Mouse (Mus musculus): ENCODE data around the gene Amh. TPM values are rescaled to one million over a fixed set of nuclear protein-coding genes. Genes with fewer than 3 reads are reported as not detected.

Amh gene
- 0.81 TPM in 1 of 2 replicates, not detected in the other for total RNA-seq (2017)

GRCm38 (mm10) chr10:80804916-80805315 is at the start of gene Amh:
TSS of gene Amh (plus strand) at chr10:80805243.
- no peak for ATAC-seq (ENCODE audit: extremely low read depth, insufficient number of reproducible peaks, low FRiP score, poor library complexity, severe bottlenecking)

DNA sequence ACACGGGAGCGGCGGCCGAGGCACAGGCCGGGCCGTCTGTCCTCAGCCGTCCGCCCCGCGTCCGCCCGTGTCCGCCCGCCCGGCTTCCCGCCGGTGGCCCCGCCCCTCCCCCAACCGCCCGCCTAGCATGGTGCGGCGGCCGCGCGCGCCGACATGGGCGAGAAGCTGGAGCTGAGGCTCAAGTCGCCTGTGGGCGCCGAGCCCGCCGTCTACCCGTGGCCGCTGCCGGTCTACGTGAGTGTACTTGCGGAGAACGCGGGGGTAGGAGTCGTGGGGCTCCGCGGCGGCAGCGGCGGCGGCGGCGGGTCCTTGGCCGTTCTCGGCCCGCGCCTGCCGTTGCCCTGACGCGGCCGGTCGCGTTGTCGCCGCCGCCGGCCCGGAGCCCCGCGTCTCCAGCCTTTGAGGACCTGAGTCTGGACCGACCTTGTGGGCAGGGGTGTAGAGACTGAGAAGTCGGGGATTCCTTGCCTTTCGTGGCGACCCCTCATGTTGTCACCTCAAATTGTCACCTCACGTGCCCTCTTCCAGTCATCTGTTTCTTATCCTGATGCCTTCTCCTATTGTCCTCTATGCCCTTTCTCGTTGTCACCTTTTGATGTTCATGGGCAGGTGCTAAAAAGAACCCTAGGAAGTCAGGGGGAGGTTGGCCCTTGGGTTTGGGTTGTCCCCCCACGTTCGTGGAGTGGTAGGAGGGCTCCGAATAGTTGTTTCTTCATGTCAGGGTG is 49.6 kb upstream of the Amh start:
- ATAC-seq (ENCODE audit: extremely low read depth, insufficient number of reproducible peaks, low FRiP score, poor library complexity, severe bottlenecking) = no peak

GRCm38 (mm10) chr10:80756099-80756498 is 48.9 kb upstream of the Amh start:
- ATAC-seq (ENCODE audit: extremely low read depth, insufficient number of reproducible peaks, low FRiP score, poor library complexity, severe bottlenecking) = no peak

- ATAC-seq (ENCODE audit: extremely low read depth, insufficient number of reproducible peaks, low FRiP score, poor library complexity, severe bottlenecking) = no peak
Measured at GRCm38 (mm10) chr10:80756509-80756908, 48.5 kb upstream of the Amh start.

GRCm38 (mm10) chr10:80756967-80757366 is 48.1 kb upstream of the Amh start:
- no peak for ATAC-seq (ENCODE audit: extremely low read depth, insufficient number of reproducible peaks, low FRiP score, poor library complexity, severe bottlenecking)

DNA sequence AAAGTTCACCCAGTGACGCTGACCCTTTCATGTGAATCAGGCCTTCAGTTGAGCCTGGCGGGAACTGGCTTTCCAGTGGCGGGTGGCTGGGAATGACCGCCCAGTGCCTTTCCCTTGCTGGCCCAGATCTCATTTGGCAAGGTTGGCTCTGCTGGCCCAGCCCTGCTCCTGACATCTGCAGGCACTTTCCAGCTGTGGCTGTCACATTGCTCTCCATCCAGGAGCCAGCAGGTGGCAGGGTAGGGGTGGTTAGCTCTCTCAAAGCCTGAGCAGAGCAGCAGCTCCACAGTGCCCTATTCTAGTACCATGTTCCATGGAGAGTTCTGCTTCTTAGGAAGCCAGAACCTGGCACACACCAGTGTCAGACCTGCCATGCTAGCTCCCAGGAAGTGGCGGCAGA is 47.3 kb upstream of the Amh start:
- peak; percentile 43; the same call in 1 of the 2 replicates for ATAC-seq (ENCODE audit: extremely low read depth, insufficient number of reproducible peaks, low FRiP score, poor library complexity, severe bottlenecking)

- no peak for ATAC-seq (ENCODE audit: extremely low read depth, insufficient number of reproducible peaks, low FRiP score, poor library complexity, severe bottlenecking)
Measured at GRCm38 (mm10) chr10:80758651-80759050, 46.4 kb upstream of the Amh start.

DNA sequence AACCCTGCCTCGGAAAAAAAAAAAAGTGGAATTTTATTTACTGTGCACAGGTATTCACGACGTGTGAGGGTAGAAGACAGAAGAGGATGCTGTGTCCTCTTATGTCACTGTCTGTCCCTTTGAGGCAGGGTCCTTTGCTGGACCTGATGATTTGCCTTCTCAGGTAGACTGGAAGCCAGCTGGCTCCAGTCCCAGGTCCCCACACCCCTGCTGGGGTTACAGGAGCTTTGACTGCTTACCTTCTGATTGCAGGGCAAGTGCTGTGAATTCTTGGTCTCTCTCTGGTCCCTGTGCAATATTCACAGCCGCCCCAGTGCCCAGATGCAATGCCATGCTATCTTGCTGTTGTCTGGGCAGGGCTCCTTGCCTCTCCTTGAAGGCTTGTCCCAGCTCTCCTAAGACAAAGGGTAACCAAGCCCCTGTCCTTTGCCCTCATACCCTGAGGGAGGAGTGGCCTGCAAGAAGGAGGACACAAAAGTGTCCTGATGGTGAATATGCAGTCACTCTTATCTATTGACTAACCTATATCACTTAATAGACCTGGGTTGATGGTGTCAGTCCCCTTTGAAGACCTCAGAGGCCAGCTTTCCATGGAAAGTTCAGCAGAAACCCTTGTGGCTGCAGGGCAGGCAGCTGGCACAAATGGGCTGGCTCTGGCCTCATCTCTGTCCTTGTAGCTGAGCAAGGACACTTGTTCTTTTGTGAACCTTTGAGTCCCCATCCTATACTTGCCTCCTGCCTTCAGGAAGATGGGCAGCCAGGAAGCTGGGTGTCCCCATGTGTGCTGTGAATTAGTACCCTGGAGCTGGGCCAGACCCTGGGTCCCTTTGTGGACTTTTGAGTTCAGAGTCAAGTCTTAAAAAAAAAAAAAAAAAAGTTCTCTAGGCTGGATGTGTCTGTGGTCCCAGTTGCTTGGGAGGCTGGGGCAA is 44.2 kb upstream of the Amh start:
- ATAC-seq (ENCODE audit: extremely low read depth, insufficient number of reproducible peaks, low FRiP score, poor library complexity, severe bottlenecking) = no peak

DNA sequence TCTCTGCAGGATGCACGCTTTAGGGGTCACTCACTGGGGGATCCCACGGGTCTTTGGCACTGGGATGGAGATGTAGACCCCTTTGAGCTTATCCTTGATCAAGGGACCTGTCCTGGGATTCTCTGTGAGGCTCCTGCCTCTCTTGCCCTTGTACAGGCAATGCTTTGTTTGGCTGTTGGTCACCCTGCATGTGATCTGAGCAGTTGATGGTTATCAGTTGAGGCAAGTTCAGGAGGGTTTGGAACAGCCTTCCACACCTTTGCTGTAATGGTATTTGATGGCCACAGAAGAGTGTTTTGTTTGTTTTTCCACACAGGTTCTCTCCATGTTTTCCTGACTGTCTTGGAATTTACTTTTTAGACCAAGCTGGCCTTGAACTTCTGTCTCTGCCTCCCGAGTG is 43.2 kb upstream of the Amh start:
- ATAC-seq (ENCODE audit: extremely low read depth, insufficient number of reproducible peaks, low FRiP score, poor library complexity, severe bottlenecking) = no peak

DNA sequence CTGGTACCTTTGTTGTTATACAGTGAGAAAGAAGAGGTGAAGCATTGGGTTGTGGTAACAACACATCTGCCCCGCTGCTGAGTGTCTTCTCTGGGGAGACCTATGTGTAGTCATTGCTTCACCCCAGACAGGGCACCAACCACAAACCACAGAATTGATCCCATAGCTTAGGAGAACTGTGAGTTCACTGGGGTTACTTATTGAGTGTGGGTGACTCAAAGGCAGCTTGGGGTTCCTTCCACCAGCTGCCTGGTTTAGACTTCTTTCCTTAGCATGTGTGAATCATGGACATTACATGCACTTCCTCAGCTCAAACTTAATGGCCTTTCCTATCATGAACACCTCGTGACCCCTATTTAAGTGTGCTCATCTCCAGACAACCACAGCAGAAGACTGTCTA is 41.5 kb upstream of the Amh start:
- peak; percentile 22; the same call in 1 of the 2 replicates for ATAC-seq (ENCODE audit: extremely low read depth, insufficient number of reproducible peaks, low FRiP score, poor library complexity, severe bottlenecking)

- ATAC-seq (ENCODE audit: extremely low read depth, insufficient number of reproducible peaks, low FRiP score, poor library complexity, severe bottlenecking) = no peak
Measured at GRCm38 (mm10) chr10:80765746-80766145, 39.3 kb upstream of the Amh start.

GRCm38 (mm10) chr10:80766161-80766815 is 38.8 kb upstream of the Amh start:
- ATAC-seq (ENCODE audit: extremely low read depth, insufficient number of reproducible peaks, low FRiP score, poor library complexity, severe bottlenecking) = no peak

DNA sequence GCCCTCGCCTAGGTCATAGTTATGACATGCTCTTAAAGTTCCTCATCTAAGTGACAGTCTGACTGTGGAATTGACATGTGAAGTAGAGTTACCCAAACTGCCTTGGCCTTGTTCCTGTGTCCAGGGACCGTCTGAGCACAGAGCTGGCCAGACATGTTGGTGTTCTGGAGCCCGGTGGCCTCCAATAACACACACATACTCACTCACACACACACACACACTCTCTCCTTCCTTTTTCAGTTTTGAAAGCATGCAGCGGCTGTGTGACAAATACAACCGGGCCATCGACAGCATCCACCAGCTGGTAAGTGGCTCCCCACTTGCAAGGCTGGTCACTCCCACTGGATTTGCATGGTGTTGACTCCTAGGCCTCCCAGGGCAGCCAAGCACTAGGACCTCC is 36.7 kb upstream of the Amh start:
- no peak for ATAC-seq (ENCODE audit: extremely low read depth, insufficient number of reproducible peaks, low FRiP score, poor library complexity, severe bottlenecking)

DNA sequence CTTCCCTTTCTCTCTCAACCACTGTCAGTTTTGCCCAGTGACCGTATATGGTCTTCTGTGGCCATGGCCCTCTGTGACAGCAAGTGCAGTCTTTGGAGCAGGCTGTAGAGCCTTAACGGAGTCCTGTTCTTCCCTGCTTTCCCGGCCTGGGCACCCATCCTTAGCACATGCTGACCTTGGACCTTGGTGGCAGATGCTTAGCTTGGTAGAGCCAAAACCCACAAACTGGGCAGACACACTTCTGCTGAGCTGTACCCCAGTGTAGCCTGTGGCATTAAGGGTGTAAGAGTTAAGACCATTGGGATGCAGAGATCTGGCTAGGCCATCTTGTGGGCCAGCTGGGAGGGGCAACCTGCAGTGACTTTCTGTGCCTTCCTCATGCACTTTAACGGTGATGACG is 31.2 kb upstream of the Amh start:
- no peak for ATAC-seq (ENCODE audit: extremely low read depth, insufficient number of reproducible peaks, low FRiP score, poor library complexity, severe bottlenecking)

GRCm38 (mm10) chr10:80774549-80774948 is 30.5 kb upstream of the Amh start:
- ATAC-seq (ENCODE audit: extremely low read depth, insufficient number of reproducible peaks, low FRiP score, poor library complexity, severe bottlenecking) = peak; percentile 69

DNA sequence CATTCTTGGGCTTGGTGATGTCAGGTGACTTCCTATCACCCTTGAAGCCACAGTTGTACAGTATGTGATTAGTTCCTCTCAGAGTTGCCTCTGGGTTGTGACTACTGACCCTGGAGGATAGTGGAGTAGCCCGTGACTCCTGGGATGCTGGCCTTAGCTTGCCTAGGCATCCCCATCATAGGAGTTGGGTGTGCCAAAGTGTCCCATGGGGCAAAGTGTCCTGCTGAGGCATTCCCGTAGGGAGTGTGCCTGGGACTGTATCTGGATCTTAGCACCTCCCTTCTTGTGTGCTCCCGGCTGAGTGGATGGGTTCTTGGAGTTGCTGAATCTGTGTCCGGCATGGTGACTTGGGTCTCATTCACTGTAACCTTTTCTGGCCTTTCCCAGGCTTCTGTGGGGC is 30.1 kb upstream of the Amh start:
- ATAC-seq (ENCODE audit: extremely low read depth, insufficient number of reproducible peaks, low FRiP score, poor library complexity, severe bottlenecking) = no peak

- no peak for ATAC-seq (ENCODE audit: extremely low read depth, insufficient number of reproducible peaks, low FRiP score, poor library complexity, severe bottlenecking)
Measured at GRCm38 (mm10) chr10:80775731-80776130, 29.3 kb upstream of the Amh start.

- no peak for ATAC-seq (ENCODE audit: extremely low read depth, insufficient number of reproducible peaks, low FRiP score, poor library complexity, severe bottlenecking)
Measured at GRCm38 (mm10) chr10:80776358-80776869, 28.6 kb upstream of the Amh start.

DNA sequence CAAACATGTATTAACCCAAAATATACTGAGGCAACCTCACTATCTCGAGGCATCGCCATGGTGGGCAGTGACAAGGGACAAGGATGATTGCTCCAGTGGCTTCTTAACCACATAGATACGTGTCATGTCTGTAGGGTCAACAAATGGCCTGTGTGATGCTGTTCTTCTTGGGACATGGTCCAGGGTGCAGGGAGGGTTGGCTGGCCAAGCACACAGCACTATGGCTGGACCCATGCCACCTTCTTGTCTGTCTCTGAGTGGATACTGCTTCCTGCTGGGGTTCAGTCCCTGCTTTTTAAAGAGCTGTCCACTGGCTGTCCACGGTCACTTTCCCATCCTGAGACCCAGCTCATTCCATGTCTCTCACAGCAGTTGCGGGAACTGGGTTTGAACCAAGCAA is 27.9 kb upstream of the Amh start:
- no peak for ATAC-seq (ENCODE audit: extremely low read depth, insufficient number of reproducible peaks, low FRiP score, poor library complexity, severe bottlenecking)

Data from neutrophil, adult 5-6 weeks (primary cell).